Mouse (Mus musculus): ENCODE results near the gene Dhrs3. TPM values are rescaled to one million over a fixed set of nuclear protein-coding genes. Genes with fewer than 3 reads are reported as not detected.

The Dhrs3 gene
- 6.8 and 7.6 TPM in 2 replicates for polyA plus RNA-seq (2012; ENCODE audit: low replicate concordance)

DNA sequence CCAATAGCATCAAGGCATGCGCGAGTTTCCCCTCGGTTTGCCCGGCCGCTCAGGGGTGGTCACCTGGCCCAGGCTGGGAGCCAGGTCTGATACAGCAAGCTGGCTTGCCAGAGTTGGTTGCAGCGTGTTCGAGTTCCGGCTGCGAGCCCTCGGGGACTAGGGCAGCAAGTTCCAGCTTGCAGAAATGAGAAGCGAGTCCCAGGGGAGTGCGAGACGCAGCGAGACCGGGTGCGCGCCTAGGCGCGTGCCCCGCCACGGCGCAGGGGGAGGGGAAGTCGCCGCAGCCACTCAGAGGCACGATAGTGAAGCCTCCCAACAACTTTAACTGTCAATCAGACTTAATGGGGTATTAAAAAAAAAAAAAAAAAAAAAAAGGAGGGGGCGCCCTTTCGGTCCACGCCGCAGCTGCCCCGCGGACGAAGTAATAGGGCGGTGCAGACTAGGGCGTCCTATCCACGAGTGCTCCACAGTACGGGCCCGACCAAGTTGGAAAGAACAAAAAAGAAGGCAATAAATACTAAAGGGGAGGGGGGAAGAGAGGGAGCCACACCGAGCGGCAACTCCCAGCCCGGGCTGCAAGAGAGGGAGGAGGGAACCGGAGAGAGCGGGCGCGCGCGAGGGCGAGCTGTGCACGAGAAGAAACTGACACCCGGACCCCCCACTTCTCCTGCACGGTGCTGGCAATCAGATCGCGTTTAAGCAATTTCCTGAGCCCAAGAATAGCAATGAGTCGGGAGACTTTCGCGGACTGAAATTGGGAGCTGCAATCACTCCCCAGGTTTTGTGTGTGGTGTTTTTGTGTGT is at the start of gene Dhrs3:
Dhrs3 (plus strand) TSS at position 695 of the 804 bp plus-strand sequence.

Other genes starting within 250 kb of the Dhrs3 start
- not detected in 2 replicates for gene Gm436, start 206.5 kb upstream of the Dhrs3 start, polyA plus RNA-seq (2012; ENCODE audit: low replicate concordance)
- not detected in 2 replicates for gene Gm13178, start 171.4 kb upstream of the Dhrs3 start, polyA plus RNA-seq (2012; ENCODE audit: low replicate concordance)
- not detected in 2 replicates for gene Gm438, start 106.2 kb upstream of the Dhrs3 start, polyA plus RNA-seq (2012; ENCODE audit: low replicate concordance)